Mouse (Mus musculus) testis, postnatal 10 days (tissue): ENCODE measurements around the gene Pcolce.
"Not testable (repeated sequence)": the region's sequence is repeated elsewhere in the genome, so short reads cannot be mapped to it uniquely, and the experiment has no call there.

Experiments used
- DNase-seq: peaks from one replicate; pipeline ENCODE4 v3.0.0; 2021; ENCODE audit warnings: low spot score

Gene Pcolce

GRCm38 (mm10) chr5:137629306-137629721, 15.7 kb upstream of the Pcolce start:
- peak; percentile 83 for DNase-seq

GRCm38 (mm10) chr5:137628498-137629305, 15.1 kb upstream of the Pcolce start, which contains the start of the genes Fbxo24, Lrch4 and Gm20605:
Gene Fbxo24 (minus strand): TSS chr5:137629002.
Gene Lrch4 (plus strand): TSS chr5:137629121.
Gene Gm20605 (plus strand): TSS chr5:137629175.
- peak; percentile 98 for DNase-seq

- DNase-seq, result peak; percentile 63
Observed at GRCm38 (mm10) chr5:137627991-137628390, 14.4 kb upstream of the Pcolce start.

GRCm38 (mm10) chr5:137623937-137624530, 10.4 kb upstream of the Pcolce start:
- DNase-seq, result no peak

DNA sequence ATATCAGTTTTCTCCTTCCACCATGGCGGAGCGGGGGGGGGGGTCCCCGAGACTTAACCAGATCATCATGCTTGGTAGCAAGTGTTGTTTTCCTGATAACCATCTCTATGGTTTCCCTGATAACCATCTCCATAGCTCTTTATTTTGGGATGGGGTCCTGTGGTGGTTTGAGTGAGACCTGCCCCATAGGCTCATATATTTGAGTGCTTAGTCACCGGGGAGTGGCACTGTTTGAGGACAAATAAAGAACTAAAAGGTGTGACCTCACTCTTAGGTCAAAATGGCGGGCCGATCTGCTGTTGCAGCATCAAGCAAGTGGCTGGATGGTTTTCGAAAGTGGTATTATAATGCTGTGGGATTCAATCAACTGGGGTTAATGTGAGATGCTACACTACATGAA, 1.8 kb upstream of the Pcolce start:
- DNase-seq, result no peak

DNA sequence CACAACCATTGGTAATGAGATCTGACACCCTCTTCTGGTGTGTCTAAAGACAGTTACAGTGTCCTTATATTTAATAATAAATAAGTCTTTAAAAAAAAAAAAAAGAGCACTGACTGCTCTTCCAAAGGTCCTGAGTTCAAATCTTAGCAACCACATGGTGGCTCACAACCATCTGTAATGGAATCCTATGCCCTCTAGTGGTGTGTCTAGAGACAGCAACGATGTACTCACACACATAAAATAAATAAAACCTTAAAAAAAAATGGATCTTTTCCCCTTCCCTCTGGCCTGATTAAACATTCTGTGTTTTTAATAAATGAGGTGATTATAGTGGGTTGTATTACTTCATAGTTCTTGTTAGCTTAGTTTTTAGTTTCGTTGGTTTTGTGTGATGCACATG, 1.3 kb upstream of the Pcolce start:
- DNase-seq, result not testable (repeated sequence)

- no peak for DNase-seq
Observed at GRCm38 (mm10) chr5:137613076-137613475, 508 bp downstream of the Pcolce start.

DNA sequence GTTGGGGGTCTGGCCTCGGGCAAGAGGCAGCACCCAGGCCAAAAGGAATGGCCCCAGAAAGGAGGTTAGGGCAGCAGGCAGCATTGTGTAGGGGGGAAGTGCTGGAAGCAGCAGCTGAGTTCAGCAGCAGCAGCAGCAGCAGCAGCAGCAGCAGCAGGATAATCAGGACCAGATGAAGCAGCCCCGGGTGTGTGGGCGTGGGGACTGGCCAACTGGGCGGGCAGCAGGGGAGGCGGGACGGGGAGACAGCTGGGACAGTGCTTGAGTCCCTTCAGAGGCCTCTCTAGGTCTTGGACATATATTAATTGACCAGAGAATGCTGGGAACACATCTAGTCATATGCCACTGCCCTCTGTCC, 2.4 kb downstream of the Pcolce start:
- peak; percentile 82 for DNase-seq

GRCm38 (mm10) chr5:137610548-137611244, 2.9 kb downstream of the Pcolce start:
- peak; percentile 86 for DNase-seq

DNA sequence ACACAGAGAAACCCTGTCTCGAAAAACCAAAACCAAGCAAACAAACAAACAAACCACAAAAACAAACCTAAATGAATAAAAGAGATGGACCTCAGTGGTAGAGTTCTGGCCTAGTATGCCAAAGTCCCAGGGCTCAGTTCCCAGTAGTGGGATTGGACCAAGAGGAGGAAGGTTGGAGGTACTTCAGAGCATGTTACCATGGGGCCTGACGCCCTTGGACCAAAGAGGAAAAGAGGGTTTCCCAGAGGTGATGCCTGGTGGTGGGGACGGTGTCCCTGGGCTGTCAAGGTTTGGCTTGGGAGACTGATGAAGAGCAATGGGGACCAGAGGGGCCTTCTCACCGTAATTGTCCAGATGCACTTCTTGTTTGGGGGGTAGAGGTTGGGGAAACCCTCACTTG, 3.5 kb downstream of the Pcolce start:
- DNase-seq, result no peak

GRCm38 (mm10) chr5:137609292-137609691, 4.3 kb downstream of the Pcolce start:
- no peak for DNase-seq

- DNase-seq, result no peak
Observed at GRCm38 (mm10) chr5:137608654-137609190, 4.9 kb downstream of the Pcolce start.

DNA sequence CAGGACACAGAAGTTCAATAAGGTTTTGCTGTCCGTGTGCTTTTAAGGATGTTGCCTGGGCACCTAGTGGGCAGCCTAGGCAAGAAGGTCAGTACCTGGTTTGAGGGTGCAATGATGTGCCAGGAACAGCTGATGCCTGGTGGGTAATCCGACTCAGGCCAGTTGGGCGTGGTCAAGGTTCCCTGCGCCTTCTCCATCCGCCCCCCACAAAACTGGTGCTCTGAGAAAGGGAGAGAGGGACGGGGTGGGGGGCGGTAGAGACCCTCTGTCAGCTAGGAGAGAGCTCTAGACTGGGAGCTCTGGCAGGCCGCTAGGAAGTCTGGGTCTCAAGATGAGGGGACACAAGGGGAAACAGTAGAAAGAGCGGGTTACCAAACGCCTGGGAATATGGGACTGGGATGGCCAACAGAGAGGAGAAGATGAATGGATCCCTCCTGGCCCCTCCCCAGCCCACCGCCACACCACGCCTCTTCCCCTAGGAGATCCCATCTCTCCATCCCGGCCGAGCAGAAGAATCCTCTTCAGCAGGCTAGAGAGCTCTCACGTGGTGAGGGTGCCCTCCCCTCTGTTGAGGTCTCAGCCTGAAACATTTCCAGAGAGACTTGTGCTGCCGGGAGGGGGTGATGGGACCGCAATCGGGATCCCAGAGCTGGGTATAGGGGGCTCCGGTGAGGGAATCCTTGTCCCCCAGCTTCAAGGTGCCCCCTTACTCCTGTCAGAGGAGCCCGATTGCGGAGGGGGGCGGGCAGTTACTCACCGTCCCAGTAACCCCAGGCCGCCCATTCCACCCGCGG, 5.5 kb downstream of the Pcolce start:
- no peak for DNase-seq

DNA sequence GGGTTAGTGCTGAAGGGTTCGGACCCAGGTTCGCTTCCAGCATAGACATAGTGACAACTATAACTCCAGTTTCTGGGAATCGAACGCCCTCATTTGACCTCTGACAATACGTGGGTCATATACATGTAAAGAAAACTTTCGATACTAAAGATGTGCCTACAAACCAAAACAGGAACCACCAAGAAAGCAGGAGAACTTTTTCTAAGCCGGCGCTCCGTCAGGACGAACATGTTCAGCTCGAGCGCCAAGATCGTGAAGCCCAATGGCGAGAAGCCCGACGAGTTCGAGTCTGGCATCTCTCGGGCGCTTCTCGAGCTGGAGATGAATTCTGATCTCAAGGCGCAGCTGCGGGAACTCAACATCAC, 12.2 kb downstream of the Pcolce start:
- DNase-seq, result no peak

DNA sequence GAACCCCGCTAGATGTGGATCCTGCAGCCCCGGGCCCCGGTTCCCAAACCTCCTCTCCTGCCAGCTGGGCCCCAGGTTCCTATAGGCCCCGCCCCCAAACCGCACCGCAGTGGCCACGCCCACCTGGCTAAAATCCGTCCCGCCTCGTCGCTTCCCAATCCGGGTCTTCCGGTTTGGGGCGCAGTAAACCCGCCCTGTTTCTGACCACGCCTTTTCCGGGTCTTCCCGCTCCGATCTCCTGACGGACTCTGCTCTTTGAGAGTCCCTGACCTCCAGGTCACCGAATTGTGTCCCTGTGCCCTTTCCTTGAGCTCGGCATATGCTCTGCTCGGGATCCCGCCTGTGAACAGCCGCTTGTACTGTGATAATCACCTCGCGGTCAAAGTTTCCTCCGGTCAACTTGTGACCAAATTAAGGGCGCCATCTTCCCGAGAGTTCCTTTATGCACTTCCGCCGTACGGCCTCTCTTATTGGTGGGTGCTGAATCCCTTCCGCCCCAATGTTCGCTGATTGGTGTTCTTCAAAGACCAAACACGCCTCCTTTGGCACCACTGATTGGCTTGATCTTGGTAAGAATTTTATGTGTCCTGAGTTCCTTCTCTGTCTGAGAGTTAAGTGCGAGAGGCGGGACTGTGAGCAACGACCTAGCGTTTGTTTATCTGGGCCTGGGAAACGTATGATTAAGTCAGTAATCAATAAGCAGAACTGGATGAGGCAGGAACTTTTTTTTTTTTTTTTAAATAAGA, 12.8 kb downstream of the Pcolce start, which contains the start of gene Mospd3:
Mospd3 (minus strand) TSS at position 440 of the 746 bp plus-strand sequence.
- DNase-seq, result peak; percentile 98

DNA sequence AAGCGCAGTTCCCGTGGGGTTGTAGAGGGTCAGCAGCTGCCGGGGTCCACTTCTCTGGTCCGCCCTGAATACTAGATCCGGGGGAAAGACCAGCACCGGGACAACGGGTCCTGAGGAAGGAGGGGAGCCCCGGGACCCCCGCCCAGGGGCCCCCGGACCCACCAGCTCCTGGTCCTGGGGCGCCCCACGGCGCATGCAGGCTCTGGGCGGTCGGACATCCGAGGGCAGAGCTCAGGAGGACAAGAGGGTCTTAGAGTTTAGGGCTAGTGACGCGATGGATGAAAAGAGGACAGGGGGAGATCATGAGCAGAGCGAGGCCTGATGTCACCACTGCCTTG, 13.3 kb downstream of the Pcolce start:
- peak; percentile 59 for DNase-seq

GRCm38 (mm10) chr5:137599600-137599999, 14.0 kb downstream of the Pcolce start:
- no peak for DNase-seq

DNA sequence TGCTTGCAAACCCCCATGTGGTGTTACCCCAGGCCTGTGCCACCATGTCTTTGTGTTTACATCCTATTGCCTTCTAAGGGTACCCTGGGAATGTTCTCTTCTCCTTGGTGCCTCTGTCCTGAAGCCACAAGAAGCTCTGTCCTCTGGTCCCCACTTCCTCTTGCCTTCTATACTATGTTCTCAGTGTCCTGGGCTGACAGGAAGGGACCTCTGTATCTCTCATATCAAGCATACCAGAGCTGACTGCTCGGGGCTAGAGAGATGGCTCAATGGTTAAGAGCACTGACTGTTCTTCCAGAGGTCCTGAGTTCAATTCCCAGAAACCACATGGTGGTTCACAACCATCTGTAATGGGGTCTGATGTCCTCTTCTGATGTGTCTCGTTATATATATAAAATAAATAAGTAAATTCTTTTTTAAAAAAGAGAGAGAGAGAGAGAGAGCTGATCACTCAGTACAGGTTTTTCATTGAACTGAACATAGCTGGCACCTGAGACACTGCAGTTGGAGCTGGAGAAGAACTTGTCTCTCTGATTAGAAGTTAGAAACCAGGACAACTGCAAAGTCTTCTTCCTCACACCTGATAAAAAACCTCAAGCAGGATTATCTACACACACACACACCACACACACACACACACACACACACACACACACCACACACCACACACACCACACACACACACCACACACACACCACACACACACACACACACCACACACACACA, 15.3 kb downstream of the Pcolce start:
- DNase-seq, result no peak

DNA sequence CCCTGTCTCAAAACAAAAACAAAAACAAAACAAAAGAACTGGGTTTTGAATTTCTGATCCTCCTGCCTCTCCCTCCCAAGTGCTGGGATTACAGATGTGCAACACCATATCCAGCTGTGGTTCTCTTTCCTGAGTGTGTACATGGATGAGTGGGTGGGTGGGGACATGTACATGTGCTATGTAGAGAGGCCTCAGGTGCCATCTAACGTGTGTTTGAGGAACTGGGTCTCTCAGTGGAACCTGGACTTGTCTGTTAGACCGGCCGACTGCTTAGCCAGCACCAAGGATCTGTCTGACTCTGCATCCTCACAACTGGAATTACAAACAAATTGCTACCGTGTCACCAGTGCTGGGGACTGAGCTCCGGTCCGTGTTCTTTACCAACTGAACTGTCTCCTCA, 16.0 kb downstream of the Pcolce start:
- DNase-seq, result no peak

DNA sequence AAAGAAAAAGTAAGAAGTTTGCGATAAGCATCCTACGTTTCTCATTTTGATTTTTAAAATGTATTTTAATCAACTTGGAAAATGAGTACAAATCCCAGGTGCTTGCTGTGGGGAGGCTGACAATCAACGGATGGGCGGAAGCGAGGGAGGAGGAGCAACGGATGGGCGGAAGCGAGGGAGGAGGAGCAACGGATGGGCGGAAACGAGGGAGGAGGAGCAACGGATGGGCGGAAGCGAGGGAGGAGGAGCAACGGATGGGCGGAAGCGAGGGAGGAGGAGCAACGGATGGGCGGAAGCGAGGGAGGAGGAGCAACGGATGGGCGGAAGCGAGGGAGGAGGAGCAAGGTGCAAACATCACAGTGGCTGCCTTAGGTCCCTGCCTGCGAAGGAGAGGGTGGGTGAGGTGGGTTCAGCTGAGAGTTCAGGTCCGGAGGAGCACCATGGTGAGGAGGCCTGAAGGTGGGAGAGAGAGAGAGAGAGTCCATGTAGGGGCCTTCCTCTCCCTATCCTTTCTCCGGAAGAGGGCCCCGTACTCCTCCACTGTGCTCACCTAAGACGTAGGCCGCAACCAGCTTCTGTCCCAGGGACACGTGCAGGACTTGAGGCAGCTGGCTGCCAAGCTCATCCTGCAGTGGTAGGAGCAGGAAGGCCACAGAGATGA, 16.9 kb downstream of the Pcolce start:
- no peak for DNase-seq
